8 mouse cellular contexts compared by ENCODE assay signal in the genomic region with DNA sequence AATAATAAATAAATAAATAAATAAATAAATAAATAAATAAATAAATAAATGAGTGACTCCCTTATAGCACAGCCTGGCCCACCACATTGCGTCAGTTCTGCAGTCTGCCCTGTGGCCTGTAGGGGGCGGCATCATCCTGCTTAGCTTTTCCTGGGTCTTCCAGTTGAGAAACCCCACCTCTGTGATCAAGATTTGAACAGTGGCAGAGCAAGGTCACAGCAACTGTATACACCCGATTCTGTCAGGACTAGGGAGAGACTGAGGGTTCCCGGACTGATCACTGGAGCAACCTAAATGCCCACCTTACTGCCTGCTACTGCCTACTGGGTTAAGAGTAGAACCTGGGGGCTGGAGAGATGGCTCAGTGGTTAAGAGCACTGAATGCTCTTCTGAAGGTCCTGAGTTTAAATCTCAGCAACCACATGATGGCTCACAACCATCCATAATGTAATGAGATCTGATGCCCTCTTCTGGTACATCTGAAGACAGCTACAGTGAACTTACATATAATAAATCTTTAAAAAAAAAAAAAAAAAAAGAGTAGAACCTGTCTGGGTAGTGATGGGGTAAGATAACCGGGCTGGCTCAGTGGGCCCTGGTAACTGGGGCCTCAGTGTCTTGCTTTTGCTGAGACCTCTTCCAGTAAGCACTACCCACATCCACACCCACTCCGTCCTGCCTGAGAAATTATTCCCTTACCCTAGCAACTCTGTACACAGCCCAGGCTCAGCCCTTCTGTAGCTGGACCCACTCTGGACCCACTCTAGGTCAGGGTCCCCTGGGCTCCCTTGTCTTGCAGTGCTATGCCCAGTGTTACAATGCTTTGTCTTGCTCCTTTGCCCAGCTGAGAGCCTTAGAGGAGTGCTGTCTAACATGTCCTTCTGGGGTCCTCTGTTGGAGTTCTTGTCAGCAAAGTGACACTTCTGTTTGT. TPM values are rescaled to one million over a fixed set of nuclear protein-coding genes. Genes with fewer than 3 reads are reported as not detected.
DNase-seq lines count a peak whose midpoint lies in the region; ATAC-seq and TF ChIP-seq lines count a peak whose summit lies in the region.

No protein-coding gene starts in this region.

- peak; percentile 91 to 94 for DNase-seq in B cell, adult 2 months
- DNase-seq in embryo, embryonic 11 days, result peak; percentile 73
- DNase-seq in kidney, postnatal 0 days (ENCODE audit: low spot score), result peak; percentile 81
- DNase-seq in liver, adult 2 months (ENCODE audit: extremely low read depth, low read depth, low spot score), result peak; percentile 53
- peak; percentile 87 for DNase-seq in neural tube, embryonic 11.5 days (ENCODE audit: low spot score)

- no peaks in the 10 kb centered on the region for H3K4me1 ChIP-seq in heart, embryonic 11.5 days (ENCODE audit: control insufficient read depth, insufficient read depth, low read length)
- no peaks in the 10 kb centered on the region for H3K4me1 ChIP-seq in kidney, postnatal 0 days (replicated peaks; ENCODE audit: insufficient read depth, low read length)
- H3K4me1 ChIP-seq in liver, adult 2 months (ENCODE audit: control insufficient read depth, insufficient read depth, low read length), result peaks cover 16% of the 10 kb centered on the region
- no peaks in the 10 kb centered on the region for H3K4me1 ChIP-seq in neural tube, embryonic 11.5 days (ENCODE audit: control insufficient read depth, insufficient read depth, low read length)
- no peaks in the 10 kb centered on the region for H3K4me1 ChIP-seq in stomach, embryonic 16.5 days (ENCODE audit: control insufficient read depth, insufficient read depth, low read length)

- no peaks in the 10 kb centered on the region for H3K9me3 ChIP-seq in heart, embryonic 11.5 days (replicated peaks; ENCODE audit: control insufficient read depth, low read length)
- H3K9me3 ChIP-seq in kidney, postnatal 0 days (replicated peaks; ENCODE audit: low read length), result no peaks in the 10 kb centered on the region
- no peaks in the 10 kb centered on the region for H3K9me3 ChIP-seq in neural tube, embryonic 11.5 days (ENCODE audit: control insufficient read depth, low read length)
- H3K9me3 ChIP-seq in stomach, embryonic 16.5 days (replicated peaks; ENCODE audit: control insufficient read depth, low read length), result no peaks in the 10 kb centered on the region

- H3K4me3 ChIP-seq in heart, embryonic 11.5 days (ENCODE audit: low read depth, low read length), result no peak overlapping the region
- no peak overlapping the region for H3K4me3 ChIP-seq in kidney, postnatal 0 days (replicated peaks; ENCODE audit: low read depth, low read length)
- H3K4me3 ChIP-seq in liver, adult 2 months (ENCODE audit: insufficient read depth, low read depth, low read length), result no peak overlapping the region
- H3K4me3 ChIP-seq in neural tube, embryonic 11.5 days (ENCODE audit: low read depth, low read length), result no peak overlapping the region
- no peak overlapping the region for H3K4me3 ChIP-seq in stomach, embryonic 16.5 days (replicated peaks; ENCODE audit: low read length)

- ATAC-seq in activated CD4-positive, CD25-positive, alpha-beta regulatory T cell, adult 4 months, result peak; percentile 57
- 0 out of 2 replicates have a peak, but pooled peaks have one; percentile 14 for ATAC-seq in heart, embryonic 11.5 days (replicated peaks; ENCODE audit: insufficient number of reproducible peaks, low FRiP score, low TSS enrichment)
- ATAC-seq in kidney, postnatal 0 days (replicated peaks; ENCODE audit: low FRiP score, low read depth), result peak; percentile 65; the same call in 1 of the 2 replicates
- peak; percentile 60; the same call in 1 of the 2 replicates for ATAC-seq in neural tube, embryonic 11.5 days (ENCODE audit: insufficient read depth, low FRiP score, low TSS enrichment)
- ATAC-seq in stomach, embryonic 16.5 days (ENCODE audit: insufficient read depth, low FRiP score), result peak; percentile 68; the same call in 1 of the 2 replicates

- no peak overlapping the region for H3K27ac ChIP-seq in heart, embryonic 11.5 days (ENCODE audit: low read depth, low read length)
- no peak overlapping the region for H3K27ac ChIP-seq in kidney, postnatal 0 days
- no peak overlapping the region for H3K27ac ChIP-seq in liver, adult 2 months (replicated peaks; ENCODE audit: insufficient read depth, low read depth, low read length)
- no peak overlapping the region for H3K27ac ChIP-seq in neural tube, embryonic 11.5 days (ENCODE audit: low read depth, low read length)
- H3K27ac ChIP-seq in stomach, embryonic 16.5 days (ENCODE audit: low read length), result no peak overlapping the region

- TF ChIP-seq CTCF in kidney, postnatal 0 days (IDR thresholded peaks at IDR 0.05; ENCODE audit: low read depth), result peak; percentile 82
- TF ChIP-seq CTCF in liver, adult 2 months (IDR thresholded peaks at IDR 0.05; ENCODE audit: low read depth, low read length), result peak; percentile 94

- H3K36me3 ChIP-seq in heart, embryonic 11.5 days (ENCODE audit: control insufficient read depth, insufficient read depth, low read length), result no peaks in the 10 kb centered on the region
- H3K36me3 ChIP-seq in kidney, postnatal 0 days (ENCODE audit: insufficient read depth, low read length), result no peaks in the 10 kb centered on the region
- H3K36me3 ChIP-seq in liver, adult 2 months (ENCODE audit: control insufficient read depth, insufficient read depth, low read length), result no peaks in the 10 kb centered on the region
- no peaks in the 10 kb centered on the region for H3K36me3 ChIP-seq in neural tube, embryonic 11.5 days (ENCODE audit: control insufficient read depth, insufficient read depth, low read length)
- H3K36me3 ChIP-seq in stomach, embryonic 16.5 days (ENCODE audit: control insufficient read depth, insufficient read depth, low read length), result no peaks in the 10 kb centered on the region

- no peaks in the 10 kb centered on the region for H3K79me2 ChIP-seq in liver, adult 2 months (ENCODE audit: control insufficient read depth, insufficient read depth, low read length)

- H3K4me2 ChIP-seq in heart, embryonic 11.5 days, result no peak overlapping the region
- H3K4me2 ChIP-seq in kidney, postnatal 0 days (ENCODE audit: low read length), result no peak overlapping the region
- H3K4me2 ChIP-seq in neural tube, embryonic 11.5 days (ENCODE audit: low read depth), result no peak overlapping the region
- no peak overlapping the region for H3K4me2 ChIP-seq in stomach, embryonic 16.5 days (ENCODE audit: low read depth, low read length)

- H3K9ac ChIP-seq in heart, embryonic 11.5 days (ENCODE audit: low read depth, low read length), result no peak overlapping the region
- H3K9ac ChIP-seq in kidney, postnatal 0 days (ENCODE audit: low read depth, low read length), result no peak overlapping the region
- no peak overlapping the region for H3K9ac ChIP-seq in liver, adult 2 months (ENCODE audit: low read depth, low read length)
- no peak overlapping the region for H3K9ac ChIP-seq in neural tube, embryonic 11.5 days (ENCODE audit: low read length)
- H3K9ac ChIP-seq in stomach, embryonic 16.5 days (ENCODE audit: low read length), result no peak overlapping the region

- 40% methylated on average over 6 of the region's 6 CpGs for WGBS in heart, embryonic 11.5 days (ENCODE audit: insufficient replicate concordance)
- WGBS in kidney, postnatal 0 days, result 33% methylated on average over 6 of the region's 6 CpGs
- WGBS in liver, adult 2 months, result 26% methylated on average over 6 of the region's 6 CpGs
- WGBS in neural tube, embryonic 11.5 days, result 45% methylated on average over 6 of the region's 6 CpGs
- WGBS in stomach, embryonic 16.5 days, result 36% methylated on average over 6 of the region's 6 CpGs

- no peak for TF ChIP-seq POLR2A in liver, adult 2 months (IDR thresholded peaks at IDR 0.05; ENCODE audit: extremely low read depth, insufficient read depth, low read length)

- no peaks in the 10 kb centered on the region; the same call in 1 of the 2 replicates for H3K27me3 ChIP-seq in heart, embryonic 11.5 days (ENCODE audit: control insufficient read depth, insufficient read depth, low read length)
- no peaks in the 10 kb centered on the region for H3K27me3 ChIP-seq in kidney, postnatal 0 days (ENCODE audit: insufficient read depth, low read length)
- no peaks in the 10 kb centered on the region for H3K27me3 ChIP-seq in liver, adult 2 months (ENCODE audit: control insufficient read depth, insufficient read depth, low read length)
- no peaks in the 10 kb centered on the region for H3K27me3 ChIP-seq in neural tube, embryonic 11.5 days (ENCODE audit: control insufficient read depth, insufficient read depth, low read length)
- no peaks in the 10 kb centered on the region for H3K27me3 ChIP-seq in stomach, embryonic 16.5 days (ENCODE audit: control insufficient read depth, insufficient read depth, low read length)

RNA-seq across cellular contexts. Expression of gene 1810055G02Rik, which starts 8.3 kb away (rescaled TPM):
- 1 to 10 TPM; 4.0 to 5.1 TPM for polyA plus RNA-seq in activated CD4-positive, CD25-positive, alpha-beta regulatory T cell, adult 4 months (2017; shearing (Covaris generic))
- 30.3 and 33.6 TPM in 2 replicates for polyA plus RNA-seq in heart, embryonic 11.5 days (2014; fragmentation: Nextera tagmentation; extraction: Ambion mirVana)
- polyA plus RNA-seq in kidney, postnatal 0 days (2015; fragmentation: Nextera tagmentation; extraction: Ambion mirVana), result 27.3 and 29.1 TPM in 2 replicates
- 10.6 and 20.1 TPM in 2 replicates for total RNA-seq in liver, adult 2 months (2014; rRNA removed)
- polyA plus RNA-seq in liver, adult 2 months (2012; rRNA removed), result 18.4 and 26.9 TPM in 2 replicates
- polyA plus RNA-seq in neural tube, embryonic 11.5 days (2014; fragmentation: Nextera tagmentation; extraction: Ambion mirVana), result 44.5 and 46.7 TPM in 2 replicates
- 37.1 and 39.9 TPM in 2 replicates for polyA plus RNA-seq in stomach, embryonic 16.5 days (2015; fragmentation: Nextera tagmentation; extraction: Ambion mirVana)

RNA-seq across cellular contexts. Expression of gene Lrp5, which starts 13.4 kb away (rescaled TPM):
- polyA plus RNA-seq in activated CD4-positive, CD25-positive, alpha-beta regulatory T cell, adult 4 months (2017; shearing (Covaris generic)), result under 1 TPM in 1 of 2 experiments, not detected in 1; 0.09 TPM
- polyA plus RNA-seq in heart, embryonic 11.5 days (2014; fragmentation: Nextera tagmentation; extraction: Ambion mirVana), result 4.6 and 5.3 TPM in 2 replicates
- 3.3 and 3.5 TPM in 2 replicates for polyA plus RNA-seq in kidney, postnatal 0 days (2015; fragmentation: Nextera tagmentation; extraction: Ambion mirVana)
- total RNA-seq in liver, adult 2 months (2014; rRNA removed), result 14.1 and 23.2 TPM in 2 replicates
- 32.6 and 42.4 TPM in 2 replicates for polyA plus RNA-seq in liver, adult 2 months (2012; rRNA removed)
- polyA plus RNA-seq in neural tube, embryonic 11.5 days (2014; fragmentation: Nextera tagmentation; extraction: Ambion mirVana), result 3.2 and 3.8 TPM in 2 replicates
- 5.0 and 5.5 TPM in 2 replicates for polyA plus RNA-seq in stomach, embryonic 16.5 days (2015; fragmentation: Nextera tagmentation; extraction: Ambion mirVana)

Comparison
In these comparisons a context has a peak if more than half of its experiments do, and no peak if none do; other contexts are left out.
1. ATAC-seq: peak in every context shown above with its lines; median percentile 68 in stomach, embryonic 16.5 days; 65 in kidney, postnatal 0 days; 60 in neural tube, embryonic 11.5 days; 57 in activated CD4-positive, CD25-positive, alpha-beta regulatory T cell, adult 4 months; 14 in heart, embryonic 11.5 days.